Mouse (Mus musculus): ENCODE data around the gene Smpd3.
"Not testable (repeated sequence)": the region's sequence is repeated elsewhere in the genome, so short reads cannot be mapped to it uniquely, and the experiment has no call there.

Smpd3 gene

GRCm38 (mm10) chr8:106326624-106327023 lies 11.2 kb downstream of the Smpd3 start:
- no peak for DNase-seq (ENCODE audit: low spot score in 2 of 2)

- no peak for DNase-seq (ENCODE audit: low spot score in 2 of 2)
Measured at GRCm38 (mm10) chr8:106321434-106321833, 16.4 kb downstream of the Smpd3 start.

- DNase-seq (ENCODE audit: low spot score in 2 of 2): no peak
Measured at GRCm38 (mm10) chr8:106320002-106320401, 17.8 kb downstream of the Smpd3 start.

- no peak for DNase-seq (ENCODE audit: low spot score in 2 of 2)
Measured at GRCm38 (mm10) chr8:106317091-106317490, 20.7 kb downstream of the Smpd3 start.

- no peak for DNase-seq (ENCODE audit: low spot score in 2 of 2)
Measured at GRCm38 (mm10) chr8:106316506-106316905, 21.3 kb downstream of the Smpd3 start.

GRCm38 (mm10) chr8:106315402-106316187 lies 22.2 kb downstream of the Smpd3 start:
- DNase-seq (ENCODE audit: low spot score in 2 of 2): no peak

- DNase-seq (ENCODE audit: low spot score in 2 of 2): no peak
Measured at GRCm38 (mm10) chr8:106313799-106314198, 24.0 kb downstream of the Smpd3 start.

- DNase-seq (ENCODE audit: low spot score in 2 of 2): no peak
Measured at GRCm38 (mm10) chr8:106313120-106313737, 24.6 kb downstream of the Smpd3 start.

- no peak for DNase-seq (ENCODE audit: low spot score in 2 of 2)
Measured at GRCm38 (mm10) chr8:106311967-106312366, 25.8 kb downstream of the Smpd3 start.

GRCm38 (mm10) chr8:106310026-106310652 lies 27.6 kb downstream of the Smpd3 start:
- DNase-seq (ENCODE audit: low spot score in 2 of 2): no peak

- not testable (repeated sequence) for DNase-seq (ENCODE audit: low spot score in 2 of 2)
Measured at GRCm38 (mm10) chr8:106308082-106308786, 29.6 kb downstream of the Smpd3 start.

GRCm38 (mm10) chr8:106307586-106307985 lies 30.2 kb downstream of the Smpd3 start:
- DNase-seq (ENCODE audit: low spot score in 2 of 2): peak in 1 of 2 experiments; percentile 17

GRCm38 (mm10) chr8:106306711-106307248 lies 31.0 kb downstream of the Smpd3 start:
- DNase-seq (ENCODE audit: low spot score in 2 of 2): not testable (repeated sequence)

GRCm38 (mm10) chr8:106306076-106306475 lies 31.7 kb downstream of the Smpd3 start:
- DNase-seq (ENCODE audit: low spot score in 2 of 2): no peak

GRCm38 (mm10) chr8:106305301-106305700 lies 32.5 kb downstream of the Smpd3 start:
- no peak for DNase-seq (ENCODE audit: low spot score in 2 of 2)

- DNase-seq (ENCODE audit: low spot score in 2 of 2): no peak
Measured at GRCm38 (mm10) chr8:106304321-106304720, 33.5 kb downstream of the Smpd3 start.

GRCm38 (mm10) chr8:106300739-106301715 lies 36.8 kb downstream of the Smpd3 start:
- no peak for DNase-seq (ENCODE audit: low spot score in 2 of 2)

GRCm38 (mm10) chr8:106299686-106300085 lies 38.1 kb downstream of the Smpd3 start:
- no peak for DNase-seq (ENCODE audit: low spot score in 2 of 2)

- no peak for DNase-seq (ENCODE audit: low spot score in 2 of 2)
Measured at GRCm38 (mm10) chr8:106298846-106299245, 38.9 kb downstream of the Smpd3 start.

- no peak for DNase-seq (ENCODE audit: low spot score in 2 of 2)
Measured at GRCm38 (mm10) chr8:106298261-106298660, 39.5 kb downstream of the Smpd3 start.

Data from spleen, postnatal 4 days (tissue).